Mouse (Mus musculus) thymus, adult 18-20 months (tissue): ENCODE results near the gene Srarp.

Experiments used
- DNase-seq, 2 experiments: peaks; one replicate each; pipeline ENCODE4 v3.0.0; 2022; ENCODE audit warnings: mixed read lengths in 2 of 2

The Srarp gene

GRCm38 (mm10) chr4:141435974-141436373 is at the start of gene Srarp:
Gene Srarp, minus strand, starts transcription at chr4:141436105.
- DNase-seq = no peak

- DNase-seq = no peak
Observed at GRCm38 (mm10) chr4:141484071-141484470, 48.2 kb upstream of the Srarp start.

- no peak for DNase-seq
Observed at GRCm38 (mm10) chr4:141479411-141479810, 43.5 kb upstream of the Srarp start.

- DNase-seq = no peak
Observed at GRCm38 (mm10) chr4:141478794-141479193, 42.9 kb upstream of the Srarp start.

- DNase-seq = no peak
Observed at GRCm38 (mm10) chr4:141478225-141478624, 42.3 kb upstream of the Srarp start.

GRCm38 (mm10) chr4:141477681-141478102 is 41.8 kb upstream of the Srarp start:
- no peak for DNase-seq

- DNase-seq = no peak
Observed at GRCm38 (mm10) chr4:141474431-141474830, 38.5 kb upstream of the Srarp start.

GRCm38 (mm10) chr4:141472641-141473321 is 36.9 kb upstream of the Srarp start:
- DNase-seq = no peak

GRCm38 (mm10) chr4:141471491-141471890 is 35.6 kb upstream of the Srarp start:
- DNase-seq = no peak

- no peak for DNase-seq
Observed at GRCm38 (mm10) chr4:141469343-141469742, 33.4 kb upstream of the Srarp start.

GRCm38 (mm10) chr4:141468576-141468975 is 32.7 kb upstream of the Srarp start:
- no peak for DNase-seq

GRCm38 (mm10) chr4:141467581-141467927 is 31.6 kb upstream of the Srarp start:
- DNase-seq = no peak

GRCm38 (mm10) chr4:141466844-141467580 is 31.1 kb upstream of the Srarp start:
- DNase-seq = no peak

- DNase-seq = no peak
Observed at GRCm38 (mm10) chr4:141466289-141466795, 30.4 kb upstream of the Srarp start.

GRCm38 (mm10) chr4:141465512-141466288 is 29.8 kb upstream of the Srarp start:
- DNase-seq = no peak

GRCm38 (mm10) chr4:141464722-141465121 is 28.8 kb upstream of the Srarp start:
- DNase-seq = peak in 1 of 2 experiments; percentile 3

- DNase-seq = peak in 1 of 2 experiments; percentile 2
Observed at GRCm38 (mm10) chr4:141463472-141463871, 27.6 kb upstream of the Srarp start.

GRCm38 (mm10) chr4:141461576-141461975 is 25.7 kb upstream of the Srarp start:
- no peak for DNase-seq

GRCm38 (mm10) chr4:141461088-141461487 is 25.2 kb upstream of the Srarp start:
- DNase-seq = no peak

- DNase-seq = no peak
Observed at GRCm38 (mm10) chr4:141460481-141460880, 24.6 kb upstream of the Srarp start.

GRCm38 (mm10) chr4:141459766-141460165 is 23.9 kb upstream of the Srarp start:
- no peak for DNase-seq

GRCm38 (mm10) chr4:141458888-141459287 is 23.0 kb upstream of the Srarp start:
- DNase-seq = no peak

GRCm38 (mm10) chr4:141458236-141458635 is 22.3 kb upstream of the Srarp start:
- no peak for DNase-seq
